Mouse (Mus musculus) brain, embryonic 14.5 days (tissue): Measurements from ENCODE around the gene Fam206a.

ENCODE experiments used
- CTCF ChIP-seq: fragments of 200-500 bp; IDR thresholded peaks from 2 replicates; pipeline ENCODE4 v1.5.1; 2012; ENCODE audit warnings: inconsistent platforms, mild to moderate bottlenecking, moderate library complexity, borderline replicate concordance; ENCODE audit not compliant: insufficient read depth, insufficient read length; ENCODE audit errors: extremely low read depth
- POLR2A ChIP-seq: fragments of 200-500 bp; IDR thresholded peaks from 2 replicates; pipeline ENCODE4 v1.6.1; 2012; ENCODE audit warnings: mild to moderate bottlenecking, inconsistent platforms, borderline replicate concordance; ENCODE audit not compliant: poor library complexity, insufficient read depth, insufficient read length, severe bottlenecking; ENCODE audit errors: extremely low read depth

- no peak for TF ChIP-seq POLR2A
- no peak for TF ChIP-seq CTCF
Measured at GRCm38 (mm10) chr4:56757693-56758092, 44.5 kb upstream of the Fam206a start.
